Mouse (Mus musculus) neutrophil, adult 59 days (primary cell): Measurements from ENCODE around the gene Rrn3. TPM values are rescaled to one million over a fixed set of nuclear protein-coding genes. Genes with fewer than 3 reads are reported as not detected.

Experiments used
- total RNA-seq, 2 experiments: library from RNA; stranded (reverse); gene quantifications; 1 replicate in 1 of 2; 2 replicates in 1 of 2; pipeline ENCODE4 v1.2.4; 2023

Rrn3 gene
- 10 to 100 TPM; 11.1 to 13.0 TPM for total RNA-seq

GRCm38 (mm10) chr16:13780353-13781036 is at the start of gene Rrn3:
Rrn3 (plus strand) TSS chr16:13780708.

GRCm38 (mm10) chr16:13818560-13819393 is 38.3 kb downstream of the Rrn3 start, which contains the start of gene Ntan1:
Ntan1 (plus strand) TSS chr16:13818845.

Other genes starting within 250 kb of the Rrn3 start
- gene Parn, start 112.5 kb upstream of the Rrn3 start, total RNA-seq: 10 to 100 TPM in 1 of 2 experiments, 1 to 10 TPM in 1; 7.7 to 12.9 TPM
- gene Bfar, start 108.8 kb upstream of the Rrn3 start, total RNA-seq: 10 to 100 TPM; 27.0 to 28.8 TPM
- gene 3110001I22Rik, start 108.8 kb upstream of the Rrn3 start, total RNA-seq: 10 to 100 TPM in 1 of 2 experiments, 1 to 10 TPM in 1; 9.5 to 13.1 TPM
- not detected for gene Pla2g10, start 49.7 kb upstream of the Rrn3 start, total RNA-seq
- gene Ntan1, start 38.1 kb downstream of the Rrn3 start, total RNA-seq: 10 to 100 TPM; 33.6 to 38.4 TPM
- 10 to 100 TPM; 37.5 to 45.6 TPM for gene Pdxdc1, start 122.4 kb downstream of the Rrn3 start, total RNA-seq
- gene Mpv17l, start 122.5 kb downstream of the Rrn3 start, total RNA-seq: under 1 TPM; 0.33 to 0.46 TPM
- gene 2900011O08Rik, start 205.9 kb downstream of the Rrn3 start, total RNA-seq: not detected
- gene Ifitm7, start 206.2 kb downstream of the Rrn3 start, total RNA-seq: under 1 TPM in 1 of 2 experiments, not detected in 1; 0.49 TPM